Mouse (Mus musculus): Measurements from ENCODE around the gene Igfl3.

Gene Igfl3

GRCm38 (mm10) chr7:18176194-18176593, at the start of gene Igfl3:
Gene Igfl3, plus strand, starts transcription at chr7:18176494.
- no peak for DNase-seq (ENCODE audit: low spot score in 2 of 2)

GRCm38 (mm10) chr7:18210938-18211337, 34.6 kb downstream of the Igfl3 start:
- no peak for DNase-seq (ENCODE audit: low spot score in 2 of 2)

GRCm38 (mm10) chr7:18214699-18215098, 38.4 kb downstream of the Igfl3 start:
- no peak for DNase-seq (ENCODE audit: low spot score in 2 of 2)
